Mouse (Mus musculus) embryonic facial prominence, embryonic 13.5 days (tissue): ENCODE data around the gene Shld1. TPM values are rescaled to one million over a fixed set of nuclear protein-coding genes. Genes with fewer than 3 reads are reported as not detected.

Source experiments
- ATAC-seq: fragments of 200-750 bp; cut with Nextera tagmentation; 2 replicates; pipeline ENCODE4 v1.8.0; 2017; ENCODE audit warnings: low read depth; ENCODE audit not compliant: insufficient number of reproducible peaks, insufficient read depth, low FRiP score, low TSS enrichment
- H3K27ac ChIP-seq: fragments of 300-500 bp; sonication (generic); 2 replicates; pipeline ENCODE4 v1.5.1; 2015; ENCODE audit warnings: moderate library complexity, mild to moderate bottlenecking, inconsistent platforms
- H3K27me3 ChIP-seq: fragments of 300-500 bp; sonication (generic); 2 replicates; pipeline ENCODE4 v1.6.1; 2015; ENCODE audit warnings: mild to moderate bottlenecking, inconsistent platforms
- H3K36me3 ChIP-seq: fragments of 300-500 bp; sonication (generic); 2 replicates; pipeline ENCODE4 v1.6.1; 2015; ENCODE audit warnings: mild to moderate bottlenecking, inconsistent platforms
- H3K4me1 ChIP-seq: fragments of 300-500 bp; sonication (generic); 2 replicates; pipeline ENCODE4 v1.6.1; 2015; ENCODE audit warnings: inconsistent platforms
- H3K4me2 ChIP-seq: fragments of 300-500 bp; sonication (generic); 2 replicates; pipeline ENCODE4 v1.6.1; 2015; ENCODE audit warnings: moderate library complexity, mild to moderate bottlenecking, inconsistent platforms
- H3K4me3 ChIP-seq: fragments of 300-500 bp; sonication (generic); 2 replicates; pipeline ENCODE4 v1.5.1; 2015; ENCODE audit warnings: mild to moderate bottlenecking, inconsistent platforms
- H3K9ac ChIP-seq: fragments of 300-500 bp; sonication (generic); 2 replicates; pipeline ENCODE4 v1.6.1; 2015; ENCODE audit warnings: mild to moderate bottlenecking, inconsistent platforms
- H3K9me3 ChIP-seq: fragments of 300-500 bp; sonication (generic); 2 replicates; pipeline ENCODE4 v1.6.1; 2016; ENCODE audit warnings: inconsistent platforms
- WGBS: fragments of 180-500 bp; shearing (Covaris S2); methylation state at CpG from one replicate; pipeline ENCODE4 v1.1.7; 2015; ENCODE audit warnings: mixed read lengths; 5-methylcytosine and 5-hydroxymethylcytosine counted together
- polyA plus RNA-seq: library from polyadenylated mRNA; unstranded; fragments of >200 nt; fragmentation: Nextera tagmentation; extraction: Ambion mirVana; gene quantifications from 2 replicates; pipeline ENCODE4 v1.2.1, GENCODE M21; 2015

Gene Shld1
- polyA plus RNA-seq, 1 experiment from 2014 or later: 15.0 TPM

GRCm38 (mm10) chr2:132658412-132659120, 28.2 kb upstream of the Shld1 start:
- Histone ChIP-seq H3K27ac (no peak overlapping the region), H3K9ac (no peak overlapping the region), H3K4me1 (no peaks in the 10 kb centered on the region), H3K36me3 (no peaks in the 10 kb centered on the region), H3K27me3 (no peaks in the 10 kb centered on the region), H3K9me3 (no peaks in the 10 kb centered on the region), H3K4me3 (no peak overlapping the region), H3K4me2 (no peak overlapping the region)
- WGBS: 89% methylated on average over 9 of the region's 9 CpGs
- no peak for ATAC-seq

- H3K27me3 ChIP-seq: no peaks in the 10 kb centered on the region
- WGBS: 77% methylated on average over 6 of the region's 6 CpGs
These were observed 17.6 kb upstream of the Shld1 start for GRCm38 (mm10) chr2:132669091-132669490.

GRCm38 (mm10) chr2:132670290-132670689, 16.4 kb upstream of the Shld1 start:
- Histone ChIP-seq H3K9me3 (no peaks in the 10 kb centered on the region), H3K27ac (no peak overlapping the region), H3K9ac (no peak overlapping the region), H3K4me1 (no peaks in the 10 kb centered on the region), H3K36me3 (no peaks in the 10 kb centered on the region), H3K4me2 (no peak overlapping the region), H3K27me3 (no peaks in the 10 kb centered on the region), H3K4me3 (no peak overlapping the region)
- WGBS: 74% methylated on average over 4 of the region's 4 CpGs
- ATAC-seq: no peak

More at GRCm38 (mm10) chr2:132669091-132669490, 17.6 kb upstream of the Shld1 start:
- ATAC-seq: no peak
- Histone ChIP-seq H3K9me3 (peaks cover 3% of the 10 kb centered on the region; the same call in 1 of the 2 replicates), H3K27ac (no peak overlapping the region), H3K36me3 (no peaks in the 10 kb centered on the region), H3K4me3 (no peak overlapping the region), H3K4me1 (no peaks in the 10 kb centered on the region), H3K4me2 (no peak overlapping the region), H3K9ac (no peak overlapping the region)

GRCm38 (mm10) chr2:132672121-132672520, 14.6 kb upstream of the Shld1 start:
- ATAC-seq: no peak
- Histone ChIP-seq H3K27me3 (no peaks in the 10 kb centered on the region), H3K36me3 (no peaks in the 10 kb centered on the region), H3K4me2 (no peak overlapping the region), H3K4me3 (no peak overlapping the region), H3K4me1 (no peaks in the 10 kb centered on the region), H3K27ac (no peak overlapping the region), H3K9ac (no peak overlapping the region), H3K9me3 (no peaks in the 10 kb centered on the region)
- WGBS: 93% methylated on average over 3 of the region's 3 CpGs

- no peak for ATAC-seq
- Histone ChIP-seq H3K4me1 (no peaks in the 10 kb centered on the region), H3K27ac (no peak overlapping the region), H3K4me2 (no peak overlapping the region), H3K36me3 (no peaks in the 10 kb centered on the region), H3K4me3 (no peak overlapping the region), H3K9me3 (no peaks in the 10 kb centered on the region), H3K27me3 (no peaks in the 10 kb centered on the region), H3K9ac (no peak overlapping the region)
- 80% methylated on average over 4 of the region's 4 CpGs for WGBS
These were observed 10.6 kb upstream of the Shld1 start for GRCm38 (mm10) chr2:132676111-132676510.

GRCm38 (mm10) chr2:132685001-132685400, 1.7 kb upstream of the Shld1 start:
- Histone ChIP-seq H3K4me1 (peaks cover 22% of the 10 kb centered on the region), H3K4me3 (no peak overlapping the region)

GRCm38 (mm10) chr2:132688611-132689021, 1.9 kb downstream of the Shld1 start:
- no peak for ATAC-seq

More at GRCm38 (mm10) chr2:132685001-132685400, 1.7 kb upstream of the Shld1 start:
- no peak overlapping the region for H3K27ac ChIP-seq
- no peak for ATAC-seq
- H3K4me2 ChIP-seq: no peak overlapping the region
- H3K9ac ChIP-seq: no peak overlapping the region
- H3K36me3 ChIP-seq: no peaks in the 10 kb centered on the region
- H3K9me3 ChIP-seq: no peaks in the 10 kb centered on the region
- no peaks in the 10 kb centered on the region for H3K27me3 ChIP-seq

GRCm38 (mm10) chr2:132689188-132689568, 2.4 kb downstream of the Shld1 start:
- peak overlapping the region; percentile 74; the same call in 1 of the 2 replicates for H3K27ac ChIP-seq
- 54% methylated on average over 4 of the region's 4 CpGs for WGBS
- ATAC-seq: no peak

More at GRCm38 (mm10) chr2:132688611-132689021, 1.9 kb downstream of the Shld1 start:
- WGBS: 65% methylated on average over 7 of the region's 7 CpGs
- no peaks in the 10 kb centered on the region for H3K27me3 ChIP-seq
- peaks cover 5% of the 10 kb centered on the region; the same call in 1 of the 2 replicates for H3K36me3 ChIP-seq
- H3K27ac ChIP-seq: peak overlapping the region; percentile 57; the same call in 1 of the 2 replicates
- no peaks in the 10 kb centered on the region for H3K9me3 ChIP-seq
- no peak overlapping the region for H3K4me2 ChIP-seq
- no peak overlapping the region for H3K4me3 ChIP-seq
- H3K9ac ChIP-seq: no peak overlapping the region
- peaks cover 23% of the 10 kb centered on the region for H3K4me1 ChIP-seq

GRCm38 (mm10) chr2:132689569-132690231, 3.0 kb downstream of the Shld1 start:
- H3K27ac ChIP-seq: peak overlapping the region; percentile 74; the same call in 1 of the 2 replicates
- WGBS: 65% methylated on average over 15 of the region's 15 CpGs
- no peaks in the 10 kb centered on the region for H3K9me3 ChIP-seq

More at GRCm38 (mm10) chr2:132689188-132689568, 2.4 kb downstream of the Shld1 start:
- Histone ChIP-seq H3K9ac (no peak overlapping the region), H3K9me3 (no peaks in the 10 kb centered on the region), H3K4me2 (no peak overlapping the region), H3K4me1 (peaks cover 23% of the 10 kb centered on the region), H3K36me3 (peaks cover 5% of the 10 kb centered on the region; the same call in 1 of the 2 replicates), H3K4me3 (no peak overlapping the region), H3K27me3 (no peaks in the 10 kb centered on the region)

GRCm38 (mm10) chr2:132691731-132692130, 5.0 kb downstream of the Shld1 start:
- WGBS: 62% methylated on average over 7 of the region's 7 CpGs
- no peak overlapping the region for H3K4me3 ChIP-seq
- peaks cover 10% of the 10 kb centered on the region; the same call in 1 of the 2 replicates for H3K36me3 ChIP-seq
- H3K27ac ChIP-seq: no peak overlapping the region
- peaks cover 23% of the 10 kb centered on the region for H3K4me1 ChIP-seq
- ATAC-seq: no peak
- H3K4me2 ChIP-seq: no peak overlapping the region
- H3K27me3 ChIP-seq: no peaks in the 10 kb centered on the region
- no peaks in the 10 kb centered on the region for H3K9me3 ChIP-seq
- no peak overlapping the region for H3K9ac ChIP-seq

More at GRCm38 (mm10) chr2:132689569-132690231, 3.0 kb downstream of the Shld1 start:
- Histone ChIP-seq H3K4me1 (peaks cover 23% of the 10 kb centered on the region), H3K4me2 (no peak overlapping the region), H3K27me3 (no peaks in the 10 kb centered on the region), H3K36me3 (peaks cover 5% of the 10 kb centered on the region; the same call in 1 of the 2 replicates), H3K9ac (no peak overlapping the region), H3K4me3 (no peak overlapping the region)
- no peak for ATAC-seq

- peaks cover 22% of the 10 kb centered on the region for H3K4me1 ChIP-seq
- ATAC-seq: no peak
- 58% methylated on average over 1 of the region's 1 CpGs for WGBS
These were observed 5.6 kb downstream of the Shld1 start for GRCm38 (mm10) chr2:132692320-132692719.

More at GRCm38 (mm10) chr2:132692320-132692719, 5.6 kb downstream of the Shld1 start:
- Histone ChIP-seq H3K4me2 (no peak overlapping the region), H3K27me3 (no peaks in the 10 kb centered on the region), H3K9ac (no peak overlapping the region), H3K4me3 (no peak overlapping the region), H3K27ac (no peak overlapping the region), H3K9me3 (no peaks in the 10 kb centered on the region), H3K36me3 (peaks cover 10% of the 10 kb centered on the region; the same call in 1 of the 2 replicates)
